Mouse (Mus musculus) lung, adult 2 months (tissue): ENCODE data around the gene Usb1.

Experiments
- CTCF ChIP-seq: fragments of 200-500 bp; IDR thresholded peaks from 2 replicates; pipeline ENCODE4 v1.5.1; 2011; ENCODE audit warnings: mild to moderate bottlenecking, low read length, control low read depth; ENCODE audit not compliant: insufficient read depth
- POLR2A ChIP-seq: fragments of 200-500 bp; IDR thresholded peaks from 2 replicates; pipeline ENCODE4 v1.6.1; 2011; ENCODE audit warnings: low read depth, mild to moderate bottlenecking, control low read depth, low read length, borderline replicate concordance; ENCODE audit errors: extremely low read depth

DNA sequence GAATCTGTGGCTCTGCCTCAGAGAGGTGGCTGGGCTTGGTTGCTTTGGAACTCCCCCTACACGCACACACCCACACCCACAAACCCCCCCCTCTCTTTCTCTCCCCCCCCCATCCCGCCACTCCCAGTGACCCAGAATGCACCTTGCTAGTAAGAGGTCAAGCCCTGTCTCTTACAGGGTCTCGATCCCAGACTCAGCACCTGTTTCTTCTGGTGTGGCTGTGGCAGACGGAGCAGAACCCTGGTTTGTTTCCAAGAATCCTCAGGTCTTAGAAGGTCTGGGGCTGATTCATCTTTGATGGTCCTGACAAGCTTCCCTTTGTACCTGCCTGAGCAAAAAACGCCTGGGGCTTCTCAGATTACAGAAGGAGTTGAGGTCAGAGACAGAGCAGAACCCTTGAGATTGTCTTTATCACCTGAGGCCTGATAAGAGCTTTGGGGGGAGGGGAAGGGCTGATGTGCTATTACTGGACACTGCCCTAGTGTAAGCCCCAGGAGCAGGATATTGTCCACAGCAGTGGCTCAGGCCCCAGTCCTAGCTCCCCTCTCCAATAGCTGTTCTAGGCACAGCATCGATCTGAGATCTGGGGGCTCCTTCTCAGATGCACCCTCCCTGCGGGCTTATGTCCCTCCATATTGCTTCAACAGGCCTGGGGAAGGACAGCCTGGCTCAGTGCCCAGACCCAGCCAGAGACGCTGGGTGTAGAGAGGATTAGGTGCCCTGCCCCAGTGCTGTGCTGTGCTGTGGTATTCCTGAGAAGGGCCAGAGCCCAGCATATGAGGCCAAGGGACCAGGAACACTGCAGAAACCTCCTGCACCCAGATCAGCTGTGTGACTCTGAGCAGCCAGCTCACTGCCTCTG, 26.7 kb downstream of the Usb1 start:
- TF ChIP-seq CTCF: no peak
- no peak for TF ChIP-seq POLR2A
